Mouse (Mus musculus) lung, postnatal 0 days (tissue): ENCODE measurements around the gene Tmem150b. TPM values are rescaled to one million over a fixed set of nuclear protein-coding genes. Genes with fewer than 3 reads are reported as not detected.
A peak's percentile ranks its signal among the peaks of the same experiment; 100 is the strongest.

Experiments
- ATAC-seq: fragments of 200-750 bp; cut with Nextera tagmentation; 2 replicates; pipeline ENCODE4 v1.8.0; 2017; ENCODE audit warnings: moderate library complexity
- DNase-seq: peaks from one replicate; pipeline ENCODE4 v3.0.0-alpha.2; 2016; ENCODE audit warnings: low spot score
- H3K27ac ChIP-seq: fragments of 300-500 bp; sonication (generic); 2 replicates; pipeline ENCODE4 v1.5.1; 2014; ENCODE audit warnings: antibody characterized with exemption, mild to moderate bottlenecking, low read length, mixed read lengths
- H3K27me3 ChIP-seq: fragments of 300-500 bp; sonication (generic); replicated peaks from 2 replicates; pipeline ENCODE4 v1.6.1; 2014; ENCODE audit warnings: low read length, mixed read lengths; ENCODE audit not compliant: insufficient read depth
- H3K36me3 ChIP-seq: fragments of 300-500 bp; sonication (generic); 2 replicates; pipeline ENCODE4 v1.6.1; 2014; ENCODE audit warnings: low read length, mixed read lengths; ENCODE audit not compliant: insufficient read depth
- H3K4me1 ChIP-seq: fragments of 300-500 bp; sonication (generic); 2 replicates; pipeline ENCODE4 v1.6.1; 2014; ENCODE audit warnings: antibody characterized with exemption, low read depth, low read length, mixed read lengths; ENCODE audit not compliant: insufficient read depth
- H3K4me2 ChIP-seq: fragments of 300-500 bp; sonication (generic); replicated peaks from 2 replicates; pipeline ENCODE4 v1.6.1; 2014; ENCODE audit warnings: low read depth, mild to moderate bottlenecking, low read length, moderate library complexity, mixed read lengths
- H3K4me3 ChIP-seq: fragments of 300-500 bp; sonication (generic); 2 replicates; pipeline ENCODE4 v1.5.1; 2014; ENCODE audit warnings: low read depth, low read length
- H3K9ac ChIP-seq: fragments of 300-500 bp; sonication (generic); replicated peaks from 2 replicates; pipeline ENCODE4 v1.6.1; 2014; ENCODE audit warnings: low read depth, mild to moderate bottlenecking
- H3K9me3 ChIP-seq: fragments of 300-500 bp; sonication (generic); 2 replicates; pipeline ENCODE4 v1.6.1; 2016; ENCODE audit warnings: low read length, mixed read lengths
- CTCF ChIP-seq: IDR thresholded peaks from 2 replicates; pipeline ENCODE4 v1.5.1; 2016; ENCODE audit warnings: antibody characterized with exemption, mild to moderate bottlenecking
- EP300 ChIP-seq: IDR thresholded peaks from 2 replicates; pipeline ENCODE4 v1.6.1; 2016; ENCODE audit warnings: antibody characterized with exemption, mild to moderate bottlenecking, control low read depth
- WGBS: fragments of 180-500 bp; shearing (Covaris S2); extraction: QIAGEN DNeasy Blood & Tissue Kit; methylation state at CpG from one replicate; pipeline ENCODE4 v1.1.7; 2014; 5-methylcytosine and 5-hydroxymethylcytosine counted together
- polyA plus RNA-seq: library from polyadenylated mRNA; unstranded; fragments of >200 nt; fragmentation: Nextera tagmentation; extraction: Ambion mirVana; gene quantifications from 2 replicates; pipeline ENCODE4 v1.2.1, GENCODE M21; 2015

The Tmem150b gene
- polyA plus RNA-seq, 1 experiment from 2014 or later, result 0.35 TPM

DNA sequence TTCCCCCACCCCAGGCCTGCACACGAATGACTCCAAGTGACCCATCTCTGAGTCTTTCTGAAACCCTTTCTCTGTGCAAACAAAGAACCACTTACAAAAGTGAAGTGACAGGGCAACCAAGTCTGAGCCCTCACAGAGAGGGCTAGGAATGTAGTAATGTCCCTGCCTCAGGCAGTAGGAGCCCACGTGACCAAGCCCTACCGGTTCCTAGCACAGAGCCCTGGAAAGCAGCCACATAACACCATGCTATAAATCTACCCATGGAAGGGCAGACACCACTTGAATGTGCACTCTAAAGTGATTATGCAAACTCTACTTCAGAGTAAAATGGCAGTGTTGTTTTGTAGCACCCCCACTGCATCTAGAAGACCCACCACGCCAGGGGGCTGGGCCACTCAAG lies 53.1 kb downstream of the Tmem150b start:
- Histone ChIP-seq H3K4me2 (no peak overlapping the region), H3K36me3 (no peaks in the 10 kb centered on the region), H3K9ac (no peak overlapping the region), H3K9me3 (no peaks in the 10 kb centered on the region), H3K27ac (peak overlapping the region; percentile 59; the same call in 1 of the 2 replicates), H3K27me3 (no peaks in the 10 kb centered on the region), H3K4me3 (no peak overlapping the region), H3K4me1 (no peaks in the 10 kb centered on the region)
- ATAC-seq (peak; percentile 97), DNase-seq (peak; percentile 90)
- WGBS, result 57% methylated on average over 4 of the region's 4 CpGs
- TF ChIP-seq EP300 (peak; percentile 52; the same call in 1 of the 2 replicates), CTCF (no peak)

DNA sequence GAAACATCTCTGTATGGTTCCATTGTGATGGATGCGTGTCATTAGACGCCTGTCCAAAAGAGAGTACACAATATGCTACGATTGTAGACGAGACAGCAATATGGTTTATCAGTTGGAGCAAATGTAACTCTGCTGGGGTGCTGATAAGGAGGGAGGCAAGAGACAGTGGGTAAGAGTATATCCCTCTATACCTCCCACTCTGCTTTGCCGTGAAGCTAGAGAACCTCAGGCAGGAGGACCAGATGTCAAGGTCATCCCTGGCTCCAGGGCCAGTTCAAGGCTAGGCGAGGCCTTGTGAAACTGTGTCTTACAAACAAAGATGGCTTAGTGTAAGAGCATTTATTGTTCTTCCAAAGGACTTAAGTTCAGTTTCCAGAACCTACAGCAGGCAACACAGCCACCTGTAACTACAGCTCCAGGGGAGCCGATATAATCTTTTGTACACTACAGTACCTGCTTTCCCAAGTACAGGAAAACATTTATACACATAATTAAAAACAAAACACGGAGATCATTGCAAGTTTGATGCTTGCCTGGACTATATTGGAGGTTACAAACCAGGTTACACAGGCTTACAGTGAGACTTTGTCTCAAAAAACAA lies 54.3 kb downstream of the Tmem150b start:
- WGBS, result 86% methylated on average over 8 of the region's 8 CpGs
- no peak for ATAC-seq
- H3K27me3 ChIP-seq, result no peaks in the 10 kb centered on the region
- no peak overlapping the region for H3K9ac ChIP-seq
- H3K36me3 ChIP-seq, result no peaks in the 10 kb centered on the region
- H3K9me3 ChIP-seq, result no peaks in the 10 kb centered on the region
- no peak overlapping the region for H3K4me3 ChIP-seq
- DNase-seq, result no peak
- H3K27ac ChIP-seq, result no peak overlapping the region
- H3K4me1 ChIP-seq, result no peaks in the 10 kb centered on the region
- H3K4me2 ChIP-seq, result no peak overlapping the region
- TF ChIP-seq CTCF, result no peak
- TF ChIP-seq EP300, result no peak

DNA sequence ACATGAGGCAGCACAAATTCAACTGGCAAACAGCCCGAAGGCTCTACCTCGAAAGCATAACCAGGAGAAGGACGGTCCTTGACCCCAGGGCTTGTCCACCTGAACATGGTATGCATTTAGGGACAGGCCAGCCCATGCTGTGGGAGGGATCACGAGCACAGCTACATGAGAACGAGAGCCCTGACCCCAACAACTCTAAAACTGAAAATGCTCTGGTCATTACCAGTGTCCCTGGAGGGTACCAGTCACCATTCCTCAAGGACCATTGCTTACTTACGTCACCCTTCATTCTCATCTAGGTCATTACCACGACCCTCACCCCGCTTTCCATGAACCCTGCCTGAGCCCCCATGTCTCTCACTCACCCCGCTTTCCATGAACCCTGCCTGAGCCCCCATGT lies 55.9 kb downstream of the Tmem150b start:
- 93% methylated on average over 9 of the region's 9 CpGs for WGBS
- ATAC-seq, result no peak
- Histone ChIP-seq H3K27ac (no peak overlapping the region), H3K27me3 (no peaks in the 10 kb centered on the region), H3K36me3 (0 out of 2 replicates have a peak, but pooled peaks cover 5% of the 10 kb centered on the region), H3K4me2 (no peak overlapping the region), H3K9me3 (no peaks in the 10 kb centered on the region), H3K9ac (no peak overlapping the region), H3K4me3 (no peak overlapping the region), H3K4me1 (no peaks in the 10 kb centered on the region)
- DNase-seq, result no peak
- TF ChIP-seq CTCF (no peak), EP300 (no peak)

DNA sequence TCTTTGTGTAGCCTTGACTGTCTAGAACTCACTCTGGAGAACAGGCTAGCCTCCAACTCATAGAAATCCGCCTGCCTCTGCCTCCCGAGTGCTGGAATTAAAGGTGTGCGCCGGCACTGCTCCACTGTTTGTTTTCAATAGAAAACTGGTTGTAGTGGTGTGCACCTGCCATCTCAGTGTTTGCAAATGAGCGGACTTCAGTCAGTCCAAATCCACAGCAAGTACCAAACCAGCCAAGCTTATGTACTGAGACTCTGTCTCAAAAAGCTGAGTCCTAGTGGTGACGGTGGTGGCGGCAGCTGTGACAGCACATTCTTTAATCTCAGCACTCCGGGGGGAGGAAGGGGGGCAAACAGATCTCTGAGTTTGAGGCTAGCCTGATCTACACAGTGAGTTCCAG lies 56.5 kb downstream of the Tmem150b start:
- WGBS, result 96% methylated on average over 8 of the region's 8 CpGs
- ATAC-seq, result no peak
- Histone ChIP-seq H3K27ac (no peak overlapping the region), H3K9ac (no peak overlapping the region), H3K9me3 (no peaks in the 10 kb centered on the region), H3K4me1 (no peaks in the 10 kb centered on the region), H3K4me2 (no peak overlapping the region), H3K36me3 (0 out of 2 replicates have a peak, but pooled peaks cover 7% of the 10 kb centered on the region), H3K4me3 (no peak overlapping the region), H3K27me3 (no peaks in the 10 kb centered on the region)
- DNase-seq, result no peak
- TF ChIP-seq EP300 (no peak), CTCF (no peak)

DNA sequence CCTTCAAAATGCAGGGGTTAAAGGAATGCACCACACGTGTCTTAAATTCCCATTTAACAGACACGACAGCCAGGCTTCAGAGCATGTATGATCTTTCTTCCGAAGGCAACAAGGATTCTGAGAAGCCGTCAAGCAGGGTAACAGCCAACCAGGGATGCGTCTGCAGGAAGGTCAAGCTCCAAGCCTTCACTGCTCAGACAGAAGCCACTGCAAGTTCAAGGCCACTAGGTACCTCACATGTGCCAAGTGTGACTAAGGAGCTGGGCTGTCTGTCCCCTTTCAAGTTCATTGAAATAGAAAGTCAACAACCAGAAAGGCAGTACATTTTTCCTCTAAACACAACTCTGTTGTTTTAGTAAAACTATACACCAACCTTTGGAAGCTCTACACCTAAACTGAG lies 58.2 kb downstream of the Tmem150b start:
- Histone ChIP-seq H3K27me3 (no peaks in the 10 kb centered on the region), H3K9me3 (no peaks in the 10 kb centered on the region), H3K4me3 (no peak overlapping the region), H3K4me2 (no peak overlapping the region), H3K4me1 (no peaks in the 10 kb centered on the region), H3K9ac (no peak overlapping the region), H3K27ac (no peak overlapping the region), H3K36me3 (0 out of 2 replicates have a peak, but pooled peaks cover 7% of the 10 kb centered on the region)
- TF ChIP-seq CTCF (no peak), EP300 (no peak)
- WGBS, result 96% methylated on average over 5 of the region's 5 CpGs
- ATAC-seq (no peak), DNase-seq (no peak)

DNA sequence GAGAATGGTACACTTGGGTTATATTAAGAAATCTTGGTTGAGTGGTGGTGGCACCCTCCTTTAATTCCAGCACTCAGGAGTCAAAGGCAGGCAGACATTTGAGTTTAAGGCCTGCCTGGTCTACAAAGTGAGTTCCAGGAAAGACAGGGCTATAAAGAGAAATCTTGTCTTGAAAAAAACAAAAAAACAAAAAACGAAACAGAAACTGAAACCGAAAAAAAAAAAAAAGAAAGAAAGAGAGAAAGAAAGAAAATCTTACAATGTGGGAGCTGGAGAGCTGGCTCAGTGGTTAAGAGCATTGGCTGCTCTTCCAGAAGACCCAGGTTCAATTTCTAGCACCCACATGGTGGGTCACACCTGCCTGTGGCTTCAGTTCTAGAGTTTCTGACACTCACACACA lies 61.3 kb downstream of the Tmem150b start:
- 84% methylated on average over 2 of the region's 2 CpGs for WGBS
- H3K4me1 ChIP-seq, result no peaks in the 10 kb centered on the region
- no peak for DNase-seq
- no peaks in the 10 kb centered on the region for H3K9me3 ChIP-seq
- H3K36me3 ChIP-seq, result 0 out of 2 replicates have a peak, but pooled peaks cover 7% of the 10 kb centered on the region
- H3K27me3 ChIP-seq, result no peaks in the 10 kb centered on the region
- no peak overlapping the region for H3K4me2 ChIP-seq
- no peak overlapping the region for H3K4me3 ChIP-seq
- no peak for ATAC-seq
- TF ChIP-seq EP300, result no peak
- no peak for TF ChIP-seq CTCF
- H3K27ac ChIP-seq, result no peak overlapping the region
- H3K9ac ChIP-seq, result no peak overlapping the region

DNA sequence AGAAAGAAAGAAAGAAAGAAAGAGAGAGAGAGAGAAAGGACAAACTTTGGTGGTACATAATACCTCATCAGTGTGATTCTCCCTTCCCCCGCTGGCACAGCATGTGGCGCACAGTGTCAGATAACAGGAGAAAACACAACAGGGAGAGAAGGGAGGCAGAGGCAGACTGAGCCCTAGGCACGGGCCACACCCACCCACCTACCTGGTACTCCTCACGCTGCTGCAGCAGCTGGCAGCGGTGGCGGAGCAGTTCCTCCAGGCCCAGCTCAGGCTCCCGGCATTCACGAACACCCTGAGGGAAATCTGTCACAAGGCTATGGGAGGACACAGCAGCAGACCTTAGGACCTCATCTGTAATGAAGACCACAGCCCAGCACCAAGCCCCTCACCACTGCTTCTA lies 61.9 kb downstream of the Tmem150b start:
- Histone ChIP-seq H3K9me3 (no peaks in the 10 kb centered on the region), H3K4me2 (no peak overlapping the region), H3K36me3 (0 out of 2 replicates have a peak, but pooled peaks cover 7% of the 10 kb centered on the region), H3K27me3 (no peaks in the 10 kb centered on the region), H3K27ac (no peak overlapping the region), H3K4me3 (no peak overlapping the region), H3K9ac (no peak overlapping the region), H3K4me1 (no peaks in the 10 kb centered on the region)
- TF ChIP-seq EP300, result no peak
- WGBS, result 81% methylated on average over 8 of the region's 8 CpGs
- no peak for DNase-seq
- ATAC-seq, result no peak
